Mouse (Mus musculus) adipocyte (in vitro differentiated cells): Measurements from ENCODE around the gene Smok3a.
"Not testable (repeated sequence)": the region's sequence is repeated elsewhere in the genome, so short reads cannot be mapped to it uniquely, and the experiment has no call there.

Experiments
- DNase-seq: peaks from one replicate; pipeline ENCODE4 v3.0.0-alpha.2; 2016; ENCODE audit warnings: low spot score

The Smok3a gene

DNA sequence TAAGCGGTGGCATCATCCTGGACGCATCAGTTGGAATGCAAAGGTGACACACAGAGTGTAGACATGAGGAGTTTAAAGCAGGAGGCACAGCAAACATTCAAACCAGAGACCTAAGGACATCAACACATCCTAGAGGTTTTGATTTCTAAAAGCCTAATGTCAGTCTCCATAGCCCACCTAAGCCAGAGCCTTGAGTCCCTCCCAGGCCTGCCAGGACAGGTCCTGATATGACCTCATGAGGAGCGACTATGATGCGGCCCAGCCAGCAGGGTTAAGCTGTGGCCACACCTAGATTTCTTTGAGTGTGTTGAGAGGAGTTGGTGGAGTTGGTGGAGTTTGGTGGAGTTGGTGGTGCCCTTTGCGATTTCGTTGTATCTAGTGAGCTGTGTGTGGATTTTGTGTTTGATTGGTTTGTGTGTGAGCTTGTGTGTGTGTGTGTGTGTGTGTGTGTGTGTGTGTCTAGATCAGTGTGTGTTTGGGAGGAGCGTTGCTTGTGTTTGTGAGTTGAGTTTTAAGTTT lies at the start of gene Smok3a, which contains the start of gene Smok3b:
Gene Smok3a, plus strand, starts transcription at position 301 of the 519 bp plus-strand sequence.
Gene Smok3b, plus strand, starts transcription at position 469 of the 519 bp plus-strand sequence.
- DNase-seq, result not testable (repeated sequence)

DNA sequence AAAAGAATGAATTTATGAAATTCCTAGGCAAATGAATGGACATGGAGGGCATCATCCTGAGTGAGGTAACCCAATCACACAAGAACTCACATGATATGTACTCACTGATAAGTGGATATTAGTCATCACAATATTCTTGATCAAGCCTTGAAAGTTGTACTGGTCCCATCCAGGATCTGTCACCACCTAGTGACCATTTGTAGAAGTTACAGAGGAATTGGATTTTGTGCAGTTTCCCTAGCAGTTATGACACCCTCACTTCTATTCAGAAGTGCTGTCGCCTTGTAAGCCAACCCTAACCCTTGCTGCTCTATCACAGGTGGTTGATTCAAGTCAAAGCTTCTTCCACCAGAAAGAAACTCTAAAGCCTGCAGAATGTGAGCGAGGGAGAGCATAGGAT lies 47.9 kb upstream of the Smok3a start:
- peak; percentile 14 for DNase-seq

DNA sequence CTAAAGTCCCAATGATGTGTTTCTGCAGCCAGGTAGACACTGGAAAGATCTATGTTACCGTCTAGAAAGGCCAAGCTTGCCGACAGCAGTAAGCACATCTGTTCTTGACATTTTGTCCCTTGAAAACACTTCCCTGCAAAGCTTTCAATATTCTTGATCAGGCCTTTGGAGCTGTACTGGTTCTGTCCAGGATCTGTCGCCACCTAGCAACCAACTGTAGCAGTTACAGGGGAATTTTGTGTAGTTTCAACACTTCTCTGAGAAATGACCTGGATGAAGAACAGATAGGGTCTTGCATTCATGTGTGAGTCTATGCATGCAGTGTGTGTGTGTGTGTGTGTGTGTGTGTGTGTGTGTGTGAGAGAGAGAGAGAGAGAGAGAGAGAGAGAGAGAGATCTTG lies 47.3 kb upstream of the Smok3a start:
- DNase-seq, result peak; percentile 53

DNA sequence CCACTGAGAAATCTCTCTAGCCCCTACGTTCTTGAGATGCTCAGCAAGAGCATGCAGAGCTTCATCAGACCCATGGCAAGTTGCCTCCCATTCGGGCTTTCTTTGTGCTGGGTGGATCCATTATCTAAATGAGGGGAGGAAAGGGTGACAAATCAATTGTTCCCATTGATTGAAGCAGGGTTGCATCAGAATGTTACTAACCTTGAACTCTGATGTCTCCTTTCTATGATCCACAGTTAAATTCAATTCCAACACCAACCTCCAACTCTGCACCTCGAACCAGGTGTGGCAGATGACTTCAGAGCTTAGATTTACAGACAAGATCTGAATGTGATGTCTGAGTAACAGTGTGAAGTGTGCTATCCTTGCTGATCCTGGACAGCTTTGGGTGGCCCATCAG lies 46.3 kb upstream of the Smok3a start:
- DNase-seq, result no peak

DNA sequence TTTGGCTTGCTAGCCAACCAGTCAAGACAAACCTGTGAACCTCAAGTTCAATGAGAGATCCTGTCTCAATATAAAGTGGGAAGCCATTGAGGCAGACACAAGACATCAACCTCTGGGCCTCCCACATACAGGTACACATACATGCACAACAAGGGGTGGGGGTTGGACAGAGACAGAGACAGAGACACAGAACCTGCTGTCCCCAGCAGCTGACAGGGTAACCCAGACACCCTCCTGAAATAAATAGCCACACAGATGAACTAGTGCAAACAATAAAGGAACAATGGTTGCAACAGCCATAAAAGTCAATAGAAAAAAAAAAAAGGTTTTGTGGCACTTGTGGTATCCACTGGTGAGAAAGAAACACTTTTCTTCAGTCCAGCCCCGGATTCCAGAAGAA lies 45.6 kb upstream of the Smok3a start:
- no peak for DNase-seq

DNA sequence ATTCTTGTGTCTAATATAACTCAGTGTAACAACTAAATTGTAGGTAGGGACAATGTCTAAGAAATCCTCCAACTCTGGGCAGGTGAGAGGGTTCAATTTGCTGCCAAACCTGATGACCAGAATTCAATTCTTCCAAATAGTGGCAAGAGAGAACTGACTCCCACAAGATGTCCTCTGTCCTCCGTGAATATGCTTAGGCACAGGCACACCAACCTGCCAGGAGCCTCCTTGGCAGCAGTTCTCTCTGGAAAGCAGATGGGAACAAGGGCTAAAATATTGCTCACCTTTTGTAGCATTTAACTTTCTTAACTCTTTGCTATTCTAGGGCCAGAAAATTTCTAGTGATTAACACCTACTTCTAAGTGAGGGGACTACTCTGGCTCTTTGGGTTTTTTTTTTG lies 43.8 kb upstream of the Smok3a start:
- no peak for DNase-seq

DNA sequence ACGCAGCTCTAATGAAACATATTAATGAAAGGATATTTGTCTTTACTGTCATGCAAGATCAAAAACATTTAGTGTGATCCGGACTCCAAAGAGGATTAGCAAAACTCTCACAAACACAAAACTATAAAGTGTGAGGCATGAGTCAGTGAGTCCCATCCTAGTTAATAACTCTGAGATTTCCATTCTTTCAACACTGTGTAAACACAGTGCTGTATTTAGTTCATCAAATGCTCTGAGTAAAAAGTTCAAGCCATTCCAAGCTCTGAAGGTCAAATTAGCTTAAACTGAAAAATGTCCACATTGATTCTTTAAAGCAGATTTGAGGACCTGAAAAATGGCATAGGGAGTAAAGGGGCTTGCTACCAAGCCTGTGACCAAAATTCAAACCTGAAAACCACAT lies 42.0 kb upstream of the Smok3a start:
- DNase-seq, result no peak

DNA sequence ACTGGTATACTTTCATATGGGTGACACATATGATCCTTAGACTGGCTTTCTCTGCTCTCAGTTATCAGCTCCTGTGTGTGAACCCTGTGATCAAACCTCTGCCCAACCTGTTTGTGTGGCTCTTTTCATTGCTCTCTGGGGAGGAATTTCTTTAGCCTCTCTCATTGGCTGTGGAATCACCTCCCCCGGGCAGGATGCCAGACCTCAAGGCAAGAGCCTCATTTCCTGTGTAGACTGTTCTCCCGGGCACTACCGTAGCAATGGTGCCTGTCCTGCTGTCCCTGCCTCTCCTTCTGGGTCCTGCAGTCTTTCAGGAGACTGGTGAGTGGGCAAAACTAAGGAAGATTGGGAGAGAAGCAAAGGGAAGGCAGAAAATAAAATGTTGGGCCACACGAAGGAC lies 39.8 kb upstream of the Smok3a start, which contains the start of gene Azgp1:
Gene Azgp1, plus strand, starts transcription at position 221 of the 400 bp plus-strand sequence.
- DNase-seq, result no peak

DNA sequence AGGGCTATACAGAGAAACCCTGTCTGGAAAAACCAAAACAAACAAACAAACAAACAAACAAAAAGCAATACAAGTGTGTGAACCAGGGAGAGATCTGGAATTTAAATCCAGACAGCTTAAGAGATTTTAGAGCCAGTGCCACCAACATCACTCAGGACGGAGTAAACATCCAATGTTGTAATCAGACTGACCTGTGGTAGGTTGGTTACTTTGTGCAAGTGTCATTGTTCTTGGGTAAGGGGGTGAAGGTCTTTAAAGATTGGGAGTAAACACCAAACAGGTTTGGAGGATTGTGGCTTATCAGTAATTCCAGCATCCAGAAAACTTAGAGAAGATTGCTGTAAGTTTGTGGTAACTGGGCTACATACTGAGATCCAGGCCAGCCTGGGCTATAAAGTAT lies 34.7 kb upstream of the Smok3a start:
- no peak for DNase-seq

DNA sequence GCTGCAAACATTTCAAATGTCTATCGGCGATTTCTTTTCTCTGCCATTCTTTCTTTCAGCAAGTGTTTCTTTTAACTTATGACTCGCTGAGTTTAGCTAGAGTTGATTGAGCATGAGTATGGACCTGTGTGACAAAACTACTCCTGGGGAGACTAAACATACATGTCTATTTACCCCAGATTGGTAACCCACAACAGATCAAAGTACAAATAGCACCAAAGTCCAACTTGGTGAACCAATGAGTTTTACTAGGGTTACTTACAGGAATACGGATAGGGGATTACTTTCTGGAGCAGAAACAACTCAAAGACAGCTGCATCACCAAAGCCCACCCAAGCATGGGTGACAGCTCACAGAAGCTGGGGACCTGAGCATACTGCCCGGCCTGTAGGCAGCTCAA lies 11.6 kb upstream of the Smok3a start:
- no peak for DNase-seq

DNA sequence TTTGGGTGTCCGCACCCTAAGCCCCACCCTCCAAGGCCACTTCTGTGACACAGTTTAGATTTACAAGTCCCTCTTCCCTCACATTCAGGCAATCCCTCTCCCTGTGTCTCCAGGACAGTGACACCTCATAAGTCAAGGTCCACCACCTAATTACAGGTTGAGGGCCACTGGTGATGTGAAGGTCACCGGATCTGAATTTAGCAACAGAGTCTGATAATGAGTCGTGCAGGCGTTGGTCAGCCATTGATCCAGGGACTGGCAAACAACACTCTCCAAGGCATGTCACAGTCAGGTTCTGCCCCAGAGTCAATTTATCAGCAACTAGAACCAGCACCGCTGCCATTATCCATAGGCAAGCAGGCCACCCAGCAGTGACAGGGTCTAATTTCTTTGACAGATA lies 8.7 kb upstream of the Smok3a start:
- DNase-seq, result no peak

DNA sequence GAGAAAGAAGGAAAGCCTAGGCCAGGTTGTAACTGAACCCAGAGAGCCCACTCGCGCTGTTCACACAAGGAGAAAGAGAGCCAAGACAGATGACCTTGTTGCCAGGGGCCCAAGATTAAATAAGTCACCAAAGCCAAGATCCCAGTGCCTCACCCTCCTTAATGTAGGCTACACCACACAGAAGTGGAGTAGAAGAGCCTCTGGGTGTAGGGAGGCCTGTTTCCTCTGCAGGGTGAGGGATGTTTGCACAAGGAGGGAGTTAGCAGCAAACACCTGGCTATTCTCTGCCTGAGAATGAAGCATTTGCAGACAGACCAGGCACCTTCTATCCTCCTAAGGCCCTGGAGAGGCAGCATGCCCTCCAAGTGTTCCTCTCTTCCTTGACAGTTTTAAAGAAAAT lies 4.5 kb upstream of the Smok3a start:
- DNase-seq, result no peak

DNA sequence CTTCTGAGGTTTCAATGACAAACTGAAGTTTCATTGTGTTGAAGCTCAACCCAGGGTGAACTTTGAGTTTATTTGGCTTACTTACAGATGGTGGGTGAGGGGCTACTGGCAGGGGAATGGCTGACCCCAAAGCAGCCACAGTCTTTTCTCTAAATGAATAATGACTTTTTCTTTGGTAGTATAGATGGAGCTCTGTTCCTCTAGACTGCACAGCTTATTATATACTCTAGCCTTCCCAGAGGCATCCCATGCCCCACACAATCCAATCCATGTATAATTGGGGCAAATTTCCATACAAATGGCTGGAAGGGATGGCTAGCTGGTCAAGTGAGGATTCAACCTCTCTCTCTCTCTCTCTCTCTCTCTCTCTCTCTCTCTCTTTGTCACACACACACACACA lies 4.1 kb upstream of the Smok3a start:
- no peak for DNase-seq

DNA sequence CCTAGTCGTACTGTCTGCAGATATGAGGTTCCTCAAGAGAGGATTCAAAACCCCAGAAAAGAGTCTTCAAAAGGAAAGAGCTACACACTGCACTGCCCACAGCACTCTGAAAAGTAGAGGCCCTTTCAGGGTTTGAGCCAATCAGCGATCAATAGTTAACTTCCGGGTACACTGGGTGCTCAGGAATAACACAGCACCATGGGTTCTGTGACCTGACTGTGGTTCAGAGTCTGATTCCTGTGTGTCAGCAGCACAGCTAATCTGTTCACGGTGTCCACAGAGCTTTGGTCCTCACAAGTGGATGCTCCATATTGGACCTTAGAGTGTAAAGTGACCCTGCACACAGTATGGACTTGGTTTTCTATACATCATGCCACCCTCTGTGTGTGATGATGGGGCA lies 1.5 kb upstream of the Smok3a start:
- DNase-seq, result not testable (repeated sequence)

DNA sequence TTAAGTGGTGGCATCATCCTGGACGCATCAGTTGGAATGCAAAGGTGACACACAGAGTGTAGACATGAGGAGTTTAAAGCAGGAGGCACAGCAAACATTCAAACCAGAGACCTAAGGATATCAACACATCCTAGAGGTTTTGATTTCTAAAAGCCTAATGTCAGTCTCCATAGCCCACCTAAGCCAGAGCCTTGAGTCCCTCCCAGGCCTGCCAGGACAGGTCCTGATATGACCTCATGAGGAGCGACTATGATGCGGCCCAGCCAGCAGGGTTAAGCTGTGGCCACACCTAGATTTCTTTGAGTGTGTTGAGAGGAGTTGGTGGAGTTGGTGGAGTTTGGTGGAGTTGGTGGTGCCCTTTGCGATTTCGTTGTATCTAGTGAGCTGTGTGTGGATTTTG lies 31.8 kb downstream of the Smok3a start, which contains the start of gene Smok3c:
Gene Smok3c, plus strand, starts transcription at position 301 of the 400 bp plus-strand sequence.
- not testable (repeated sequence) for DNase-seq

DNA sequence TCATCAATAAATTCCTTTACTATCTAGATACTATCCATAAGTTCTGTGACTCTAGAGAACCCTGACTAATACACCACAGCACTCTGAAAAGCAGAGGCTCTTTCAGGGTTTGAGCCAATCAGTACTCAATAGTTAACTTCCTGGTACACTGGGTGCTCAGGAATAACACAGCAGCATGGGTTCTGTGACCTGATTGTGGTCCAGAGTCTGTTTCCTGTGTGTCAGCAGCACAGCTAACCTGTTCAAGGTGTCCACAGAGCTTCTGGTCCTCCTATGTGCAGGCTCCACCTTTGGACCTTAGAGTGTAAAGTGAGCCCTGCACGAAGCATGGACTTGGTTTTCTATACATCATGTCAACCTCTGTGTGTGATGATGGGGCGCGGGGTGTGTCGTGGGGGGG lies 52.7 kb downstream of the Smok3a start:
- no peak for DNase-seq

DNA sequence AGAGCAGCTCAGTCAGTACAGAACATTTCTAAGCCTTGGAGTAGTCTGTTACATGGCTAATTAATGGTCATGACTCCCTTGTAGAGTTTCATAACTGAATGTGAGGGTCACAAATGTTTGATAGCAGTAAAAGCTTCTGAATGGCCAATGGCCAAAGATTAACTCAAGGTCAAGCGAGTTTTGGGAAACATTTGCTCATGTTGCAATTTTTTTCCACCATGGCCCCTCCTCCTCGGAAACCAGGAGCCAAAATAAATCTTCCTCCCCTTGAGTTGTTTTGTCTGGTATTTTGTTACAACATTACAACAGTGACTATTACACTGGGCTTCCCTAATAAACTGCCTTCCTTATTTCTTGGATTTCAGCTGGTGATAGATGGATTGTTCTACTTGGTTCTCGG lies 54.6 kb downstream of the Smok3a start:
- no peak for DNase-seq

DNA sequence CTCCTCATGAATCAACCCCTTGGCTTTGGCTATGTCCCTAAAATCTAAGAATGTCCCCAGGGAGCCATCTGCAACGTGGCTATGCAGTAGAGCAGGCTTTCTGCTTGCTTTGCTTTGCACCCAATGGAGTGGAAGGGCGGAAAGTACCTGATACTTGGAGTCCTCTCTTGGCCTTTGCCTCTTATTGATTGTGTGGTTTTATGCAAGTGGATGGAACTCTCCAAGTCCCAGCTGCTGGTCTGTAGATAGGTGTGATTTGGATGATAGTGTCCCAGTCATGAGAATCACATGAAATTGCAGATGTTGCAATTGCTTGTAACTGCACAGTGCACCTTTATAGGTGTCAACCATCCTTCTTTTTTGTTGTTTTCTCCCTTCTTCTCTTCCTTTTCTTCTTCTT lies 55.1 kb downstream of the Smok3a start:
- no peak for DNase-seq

DNA sequence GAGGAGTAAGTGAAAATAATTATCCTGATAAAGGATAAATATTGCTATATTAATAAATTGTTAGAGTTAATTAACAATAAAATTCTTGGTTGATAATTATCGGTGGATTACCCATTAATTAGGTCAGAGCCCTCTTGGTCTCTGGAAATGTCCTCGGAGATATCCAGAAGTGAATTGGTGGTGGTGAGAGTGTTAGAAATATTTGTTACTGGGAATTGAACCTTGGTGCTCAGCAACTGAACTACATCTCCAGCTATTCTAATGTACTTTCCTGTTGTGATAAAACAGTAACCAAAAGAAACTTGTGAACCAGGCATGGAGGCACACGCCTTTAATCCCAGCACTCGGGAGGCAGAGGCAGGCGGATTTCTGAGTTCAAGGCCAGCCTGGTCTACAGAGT lies 59.4 kb downstream of the Smok3a start:
- DNase-seq, result no peak

DNA sequence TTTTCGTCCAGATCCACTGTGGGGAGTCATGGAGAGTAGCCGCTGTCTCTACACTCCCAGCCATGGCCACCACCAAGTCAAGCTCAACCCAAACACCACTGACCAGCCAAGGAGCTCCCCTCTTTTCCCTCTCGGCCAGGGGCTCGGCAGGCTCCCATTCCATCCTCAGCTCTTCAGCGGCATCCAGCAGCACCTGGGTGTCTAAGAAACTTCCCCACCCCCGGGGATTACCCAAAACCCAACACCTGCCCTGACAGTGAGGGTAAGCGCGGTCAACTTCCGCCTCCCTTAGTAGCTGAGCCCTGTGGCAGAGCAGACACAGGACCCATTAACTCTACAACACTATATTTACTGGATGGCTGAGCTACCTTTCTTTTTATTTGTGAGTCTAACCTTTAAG lies 60.4 kb downstream of the Smok3a start:
- DNase-seq, result no peak

DNA sequence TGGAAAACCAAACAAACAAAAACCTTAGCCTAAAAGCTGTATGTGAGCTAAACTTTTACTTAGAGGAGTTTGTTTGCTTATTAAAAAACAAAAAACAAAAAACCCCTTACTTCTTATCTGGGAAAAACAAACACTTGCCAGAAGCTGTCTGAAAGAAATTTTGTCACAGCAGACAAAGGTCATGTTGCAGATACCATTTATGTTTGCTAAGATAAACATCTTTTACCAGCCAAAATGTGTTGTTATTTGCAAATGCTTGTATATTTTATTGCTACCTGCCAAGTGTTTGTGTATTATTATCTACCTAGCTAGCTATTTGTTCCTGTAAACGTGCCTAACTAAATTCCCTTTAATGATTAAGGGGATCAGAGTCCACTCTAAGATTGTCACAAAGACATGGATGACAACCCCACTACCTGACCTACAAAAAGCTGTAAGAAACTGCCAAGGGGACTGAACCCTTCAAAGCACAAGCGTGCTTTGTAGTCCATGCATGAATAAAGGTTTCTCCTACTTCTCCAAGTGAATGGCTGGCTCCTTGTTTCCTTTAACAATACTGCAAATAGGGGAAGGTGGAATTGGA lies 62.3 kb downstream of the Smok3a start:
- no peak for DNase-seq

DNA sequence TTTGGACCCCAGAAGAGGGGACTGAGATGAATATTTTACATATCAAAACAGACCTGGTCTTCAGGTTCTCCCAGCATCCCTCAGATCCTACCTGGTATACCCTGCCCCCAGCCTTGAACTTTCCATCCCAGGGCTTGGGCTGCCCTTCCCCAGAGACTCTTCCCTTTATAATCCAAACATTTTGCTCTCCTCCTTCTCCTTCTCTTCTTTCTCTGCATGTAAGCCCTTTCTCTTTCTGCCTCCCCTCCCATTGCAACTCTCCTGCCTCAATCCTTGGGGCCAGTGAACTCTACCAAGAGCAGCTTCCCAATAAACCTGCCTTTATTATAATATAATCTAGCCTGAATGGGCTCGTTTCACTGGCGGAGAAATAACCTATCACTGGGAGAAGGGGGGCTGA lies 62.9 kb downstream of the Smok3a start:
- DNase-seq, result no peak
